Mouse (Mus musculus): ENCODE results near the gene Scpep1.

Scpep1 gene

DNA sequence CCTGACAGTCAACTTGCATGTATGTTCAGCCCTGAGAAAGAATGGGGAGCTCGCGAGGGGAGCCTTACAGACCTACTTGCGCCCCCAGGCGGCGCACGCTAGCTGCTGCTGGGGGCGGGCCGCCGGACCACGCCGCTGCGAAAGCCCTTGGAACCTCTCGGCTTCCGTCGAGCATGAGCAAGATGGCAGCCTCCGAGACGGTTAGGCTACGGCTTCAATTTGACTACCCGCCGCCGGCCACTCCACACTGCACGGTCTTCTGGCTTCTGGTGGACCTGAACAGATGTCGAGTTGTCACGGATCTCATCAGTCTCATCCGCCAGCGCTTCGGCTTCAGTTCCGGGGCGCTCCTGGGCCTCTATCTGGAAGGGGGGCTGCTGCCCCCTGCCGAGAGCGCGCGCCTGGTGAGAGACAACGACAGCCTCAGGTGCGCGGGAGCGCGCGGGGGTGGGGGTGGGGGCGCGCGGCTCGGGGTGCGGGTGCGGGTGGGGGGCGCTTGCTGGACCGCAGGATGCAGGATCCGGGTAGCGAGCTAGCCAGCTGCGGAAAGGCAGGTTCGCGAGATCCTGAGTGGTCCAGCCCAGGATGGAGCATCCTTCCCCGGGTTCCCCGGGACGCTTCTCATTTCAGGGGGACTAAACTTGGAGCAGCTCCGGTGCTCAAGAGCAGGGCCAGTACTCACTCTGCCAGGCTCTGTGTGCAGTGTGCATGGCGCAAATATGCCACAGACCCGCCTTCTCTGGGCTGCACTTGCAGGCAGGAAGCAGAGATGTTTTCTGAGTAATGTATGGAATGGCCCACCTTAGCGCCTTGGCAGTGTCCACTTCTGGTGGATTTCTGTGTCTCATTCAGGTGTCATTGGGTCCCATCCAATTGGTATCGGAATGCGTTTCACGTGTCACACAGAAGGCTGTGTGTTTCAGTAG, 18.8 kb upstream of the Scpep1 start:
- peak; percentile 83 to 94 for DNase-seq (ENCODE audit: low spot score in 2 of 2)

DNA sequence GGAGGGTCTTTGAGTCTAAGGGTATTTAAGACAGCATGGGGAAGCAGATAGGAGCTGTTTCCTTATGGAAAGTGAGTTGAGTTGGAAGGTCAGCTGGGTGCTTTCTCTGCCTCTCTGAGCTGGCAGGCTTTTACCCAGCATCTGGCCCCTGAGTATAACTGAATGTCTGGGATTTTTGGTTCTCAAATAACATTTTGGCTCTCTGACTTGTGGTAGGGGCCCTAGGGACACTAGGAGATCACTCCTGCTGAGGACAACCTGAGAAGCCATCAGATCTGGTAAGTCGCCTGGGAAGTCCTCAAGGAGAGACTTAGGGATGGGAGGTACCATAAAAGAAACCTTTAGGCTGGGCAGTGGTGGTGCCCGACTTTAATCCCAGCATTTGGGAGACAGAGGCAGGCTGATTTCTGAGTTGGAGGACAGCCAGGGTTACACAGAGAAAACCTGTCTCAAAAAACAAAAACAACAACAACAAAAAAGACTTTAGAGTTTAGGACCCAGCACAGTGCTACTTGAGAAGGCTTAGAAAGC, 15.0 kb upstream of the Scpep1 start, which contains the start of gene Coil:
Gene Coil, plus strand, starts transcription at position 51 of the 531 bp plus-strand sequence.
- peak in 1 of 2 experiments; percentile 25 for DNase-seq (ENCODE audit: low spot score in 2 of 2)

DNA sequence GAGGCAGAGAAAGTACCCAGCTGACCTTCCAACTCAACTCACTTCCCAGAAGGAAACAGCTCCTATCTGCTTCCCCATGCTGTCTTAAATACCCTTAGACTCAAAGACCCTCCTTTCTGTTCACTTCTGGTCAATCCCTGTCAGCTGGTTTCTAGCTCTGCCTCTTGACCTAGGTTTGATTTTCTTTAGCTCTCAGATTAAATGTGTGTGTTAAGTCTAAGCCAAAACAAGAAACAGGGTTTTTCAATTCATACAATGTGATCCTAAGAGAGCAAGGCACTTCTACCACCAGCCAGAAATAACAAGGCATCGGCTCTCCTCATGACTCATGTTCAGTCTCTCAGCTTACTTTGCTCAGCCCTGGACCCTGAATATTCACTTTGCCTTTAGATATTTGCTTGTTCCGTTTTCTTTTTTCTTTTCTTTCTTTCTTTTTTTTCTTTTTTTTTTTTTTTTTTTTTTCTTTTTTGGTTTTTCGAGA, 11.7 kb upstream of the Scpep1 start, which contains the start of gene Elobl:
Gene Elobl, minus strand, starts transcription at position 51 of the 481 bp plus-strand sequence.
- no peak for DNase-seq (ENCODE audit: low spot score in 2 of 2)

DNA sequence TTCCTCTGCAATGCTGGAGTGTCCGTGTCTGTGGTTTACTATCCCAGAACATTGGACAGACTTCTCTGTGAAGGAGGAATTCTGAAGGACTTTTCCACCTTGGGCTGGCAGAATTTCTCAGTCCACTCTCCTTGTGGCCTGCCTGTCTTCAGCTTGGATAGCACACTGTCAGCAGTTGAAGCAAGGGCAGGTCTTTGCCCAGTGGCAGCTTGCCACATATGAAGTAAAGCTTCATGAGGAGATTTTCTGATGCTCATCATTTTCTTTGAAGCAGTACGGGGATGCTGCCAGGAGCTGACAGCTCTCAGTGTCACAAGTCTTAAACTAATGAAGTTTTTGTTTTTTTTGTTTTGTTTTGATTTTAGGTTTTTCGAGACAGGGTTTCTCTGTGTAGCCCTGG, 3.6 kb upstream of the Scpep1 start:
- DNase-seq (ENCODE audit: low spot score in 2 of 2) = no peak

DNA sequence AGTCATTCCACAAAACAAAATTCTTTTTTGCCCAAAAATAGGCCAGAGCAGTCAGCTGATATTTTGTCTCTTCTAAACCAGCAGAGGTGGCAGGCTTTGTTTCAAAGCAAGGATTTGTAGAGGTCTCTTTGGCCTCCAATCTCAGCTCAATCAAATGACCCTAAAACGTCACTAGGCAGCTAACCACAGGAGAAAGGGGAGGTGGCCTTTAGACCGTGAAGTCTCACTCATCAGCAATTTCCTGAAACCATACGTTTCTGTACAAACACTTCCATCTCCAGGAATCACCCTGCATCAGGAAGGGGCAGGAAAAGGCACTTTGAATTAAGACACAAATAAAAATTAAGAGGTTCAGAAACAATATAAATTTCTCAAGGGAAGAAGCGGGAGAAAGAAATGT, 462 bp downstream of the Scpep1 start:
- no peak for DNase-seq (ENCODE audit: low spot score in 2 of 2)

DNA sequence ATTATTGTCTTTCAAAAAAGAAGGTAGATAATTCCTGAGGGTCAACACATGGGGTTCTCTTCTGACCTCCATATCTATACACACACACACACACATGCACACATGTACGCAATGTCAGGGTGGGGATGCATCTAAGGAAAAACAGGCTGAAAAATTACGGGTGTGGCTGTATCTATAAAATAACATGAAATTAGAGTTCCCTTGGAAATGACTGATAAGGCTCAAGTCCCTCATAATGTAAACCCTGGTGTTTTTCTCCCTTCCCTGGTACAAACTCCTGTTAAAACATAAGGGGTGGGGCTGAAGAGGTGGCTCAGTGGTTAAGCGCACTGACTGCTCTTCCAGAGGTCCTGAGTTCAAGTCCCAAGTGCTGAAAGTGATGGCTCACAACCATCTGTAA, 1.7 kb downstream of the Scpep1 start:
- DNase-seq (ENCODE audit: low spot score in 2 of 2) = no peak

DNA sequence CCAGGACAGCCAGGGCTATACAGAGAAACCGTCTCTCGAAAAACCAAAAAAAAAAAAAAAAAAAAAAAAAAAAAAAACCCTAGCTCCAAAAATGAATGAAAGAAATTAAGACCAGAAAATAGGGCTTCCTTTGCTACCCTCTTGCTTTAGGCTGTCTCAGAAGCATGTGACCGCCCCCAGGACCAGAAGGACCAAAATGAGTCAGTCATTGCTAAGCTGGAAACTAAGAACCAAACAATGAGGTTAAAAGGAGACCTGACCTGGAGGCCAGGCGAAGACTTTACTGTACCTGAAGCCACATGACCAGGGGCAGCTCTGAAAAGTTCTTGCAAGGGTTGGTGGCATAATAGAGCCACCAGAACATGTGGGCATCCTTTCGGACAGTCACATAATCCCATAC, 3.1 kb downstream of the Scpep1 start:
- DNase-seq (ENCODE audit: low spot score in 2 of 2) = no peak

DNA sequence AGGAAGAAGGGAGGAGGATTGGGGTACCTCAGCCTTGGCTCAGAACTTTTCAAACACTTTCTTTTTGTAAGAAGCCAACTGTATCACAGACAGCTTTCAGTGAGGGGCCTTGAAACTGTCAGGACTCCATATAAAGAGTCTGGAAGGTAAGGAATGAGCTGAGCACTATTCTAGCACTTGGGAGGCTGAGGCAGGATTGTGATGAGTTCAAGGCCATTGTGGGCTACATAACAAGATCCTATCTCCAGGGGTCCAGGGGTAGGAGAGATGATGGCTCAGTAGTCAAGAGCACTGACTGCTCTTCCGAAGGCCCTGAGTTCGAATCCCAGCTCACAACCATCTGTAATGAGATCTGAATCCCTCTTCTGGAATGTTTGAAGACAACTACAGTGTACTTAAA, 3.7 kb downstream of the Scpep1 start:
- DNase-seq (ENCODE audit: low spot score in 2 of 2) = no peak

DNA sequence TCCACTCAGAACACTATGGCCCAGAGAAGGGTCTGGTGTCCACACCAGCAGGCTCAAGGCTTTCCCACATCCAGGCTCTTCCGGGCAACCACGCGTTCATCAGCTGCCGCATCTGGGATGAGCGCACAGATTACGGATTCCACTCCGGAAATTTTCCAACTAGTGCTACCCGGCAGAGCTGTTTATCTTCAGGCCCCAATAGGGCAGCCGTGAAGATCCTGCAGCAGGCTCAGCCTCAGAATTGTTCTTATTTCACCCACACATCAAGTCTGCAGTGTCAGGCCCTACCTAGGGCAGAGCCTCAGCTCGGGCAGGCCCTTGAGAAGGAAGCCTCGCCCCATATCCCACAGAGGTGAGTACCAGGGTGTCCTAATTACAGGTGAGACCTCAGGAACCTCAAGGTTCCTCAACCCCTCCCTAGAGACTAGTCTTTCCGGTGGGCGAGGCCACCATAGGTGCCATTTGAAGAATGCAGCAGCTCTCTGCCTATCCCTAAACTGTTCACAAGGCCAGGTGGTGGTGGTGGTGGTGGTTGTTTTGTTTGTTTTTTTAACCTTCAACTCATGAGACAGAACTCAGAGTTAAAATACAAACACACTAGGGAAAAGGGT, 4.5 kb downstream of the Scpep1 start:
- no peak for DNase-seq (ENCODE audit: low spot score in 2 of 2)

DNA sequence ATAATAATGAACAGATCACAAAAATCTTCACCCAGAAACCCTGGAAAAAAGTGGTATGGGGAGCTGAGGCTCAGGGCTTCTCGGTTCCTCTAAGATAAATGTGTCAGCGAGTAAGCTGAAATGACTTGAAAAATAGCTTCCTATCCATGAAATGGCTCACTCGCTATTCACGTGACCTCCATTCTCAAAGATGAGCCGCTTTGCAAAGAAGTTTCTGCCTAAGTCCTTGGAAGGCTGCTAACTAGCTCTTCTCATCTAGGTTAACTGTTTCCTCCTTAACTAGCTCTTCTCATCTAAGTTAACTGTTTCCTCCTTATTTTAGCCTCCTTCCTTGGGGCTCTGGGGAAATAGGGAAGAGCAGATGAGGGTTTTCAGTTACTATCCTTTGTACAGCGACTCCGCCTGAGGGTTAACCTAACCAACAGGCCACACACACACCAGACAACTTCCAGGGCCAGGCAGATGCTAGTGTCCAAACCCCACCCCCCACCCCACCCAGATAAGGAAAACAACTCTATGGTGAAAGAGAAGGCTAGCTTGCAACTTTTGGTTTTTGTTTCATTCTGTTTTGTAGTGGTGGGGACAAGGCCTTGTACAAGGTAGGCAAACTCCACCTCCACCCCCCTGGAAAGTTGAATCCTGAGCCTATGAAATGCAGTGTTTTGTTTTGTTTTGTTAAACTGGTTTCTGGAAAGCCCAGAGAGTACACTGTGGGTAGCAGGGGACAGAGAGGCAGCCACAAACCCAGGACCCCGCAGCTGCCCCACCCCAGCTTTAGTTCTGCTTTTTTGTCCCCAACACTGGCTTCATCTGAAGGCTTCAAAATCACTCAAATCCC, 5.2 kb downstream of the Scpep1 start:
- DNase-seq (ENCODE audit: low spot score in 2 of 2) = peak in 1 of 2 experiments; percentile 46

DNA sequence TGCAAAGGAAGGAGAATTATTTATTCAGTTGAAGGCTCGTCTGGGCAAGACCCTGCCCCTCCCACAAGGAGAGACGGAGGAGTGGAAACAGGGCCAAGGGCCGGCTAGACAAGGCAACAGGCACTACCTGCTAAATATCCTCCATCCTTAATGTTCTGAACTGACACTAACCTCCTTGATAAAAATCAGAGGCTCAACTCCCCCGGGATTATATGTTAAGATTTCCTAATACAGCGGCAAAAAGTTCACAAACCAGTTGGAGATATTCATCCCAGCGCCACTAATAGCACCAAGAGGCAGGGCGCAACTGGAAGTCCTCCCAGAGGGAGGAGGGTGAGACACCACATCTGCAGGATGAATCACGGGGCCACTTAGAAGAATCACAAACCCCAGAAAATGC, 6.4 kb downstream of the Scpep1 start:
- DNase-seq (ENCODE audit: low spot score in 2 of 2) = no peak

DNA sequence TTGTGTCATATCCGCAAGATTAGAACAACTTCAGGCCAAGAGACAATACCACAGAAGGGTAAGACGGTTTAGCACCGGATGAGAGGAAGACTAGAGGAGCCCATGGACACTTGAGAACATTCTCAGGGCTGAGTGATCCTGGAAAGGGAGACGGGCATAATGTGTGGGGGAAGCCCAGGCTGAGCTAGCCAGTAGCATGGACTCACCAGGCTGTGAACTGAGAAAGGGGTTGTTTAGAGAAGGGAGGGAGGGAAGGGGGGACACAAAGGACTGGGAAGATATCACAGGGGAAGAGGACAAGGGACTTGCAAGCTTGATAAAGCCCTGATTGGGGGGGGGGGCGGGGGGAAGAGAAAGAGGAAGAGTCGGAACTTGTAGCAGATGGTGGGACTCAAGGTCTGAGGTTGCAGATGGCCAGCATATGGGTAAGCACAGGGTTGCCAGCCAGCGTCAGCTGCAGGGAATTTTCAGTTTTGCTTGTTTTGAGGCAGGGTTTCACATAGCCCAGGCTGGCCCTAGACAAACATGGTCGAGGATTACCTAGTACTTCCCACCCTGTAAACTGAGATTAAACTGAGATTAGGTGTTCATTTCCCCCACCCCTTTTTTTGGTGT, 9.2 kb downstream of the Scpep1 start:
- no peak for DNase-seq (ENCODE audit: low spot score in 2 of 2)

DNA sequence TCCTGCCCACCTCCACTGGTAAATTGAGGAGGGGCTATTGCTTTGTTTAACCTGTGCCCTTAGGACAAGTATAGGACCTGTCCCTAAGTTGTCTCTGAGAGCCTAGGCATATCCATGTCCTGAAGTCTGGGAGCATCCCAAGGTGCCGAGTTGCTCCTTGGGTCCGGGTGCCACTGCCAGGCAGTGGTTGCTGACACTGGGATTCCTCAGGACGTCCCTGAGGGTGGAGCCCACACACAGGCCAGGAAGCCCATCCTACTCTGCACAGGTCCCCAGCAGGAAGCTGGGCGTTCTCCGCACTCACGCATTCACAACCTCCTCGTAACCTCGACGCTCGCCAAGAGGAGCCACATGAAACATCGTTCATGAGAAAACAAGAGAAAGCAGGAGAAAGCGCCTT, 13.8 kb downstream of the Scpep1 start:
- no peak for DNase-seq (ENCODE audit: low spot score in 2 of 2)

DNA sequence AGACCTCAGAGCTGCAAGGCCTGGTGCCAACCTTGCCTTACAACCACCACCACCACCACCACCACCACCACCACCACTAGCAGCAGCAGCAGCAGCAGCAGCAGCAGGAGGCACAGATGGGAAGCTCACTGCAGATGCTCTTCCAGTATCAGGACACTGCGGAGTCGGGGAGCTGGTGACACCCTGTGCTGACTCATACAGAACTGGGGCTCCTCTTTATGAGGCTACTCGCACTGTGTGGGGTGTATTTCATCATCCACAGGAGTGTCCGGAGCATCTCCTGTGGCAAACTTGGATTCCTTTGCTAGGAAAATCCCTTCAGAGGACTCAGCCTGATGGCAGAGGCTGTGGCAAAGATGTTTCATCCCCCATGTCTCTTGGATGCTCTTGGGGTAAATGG, 15.6 kb downstream of the Scpep1 start:
- no peak for DNase-seq (ENCODE audit: low spot score in 2 of 2)

DNA sequence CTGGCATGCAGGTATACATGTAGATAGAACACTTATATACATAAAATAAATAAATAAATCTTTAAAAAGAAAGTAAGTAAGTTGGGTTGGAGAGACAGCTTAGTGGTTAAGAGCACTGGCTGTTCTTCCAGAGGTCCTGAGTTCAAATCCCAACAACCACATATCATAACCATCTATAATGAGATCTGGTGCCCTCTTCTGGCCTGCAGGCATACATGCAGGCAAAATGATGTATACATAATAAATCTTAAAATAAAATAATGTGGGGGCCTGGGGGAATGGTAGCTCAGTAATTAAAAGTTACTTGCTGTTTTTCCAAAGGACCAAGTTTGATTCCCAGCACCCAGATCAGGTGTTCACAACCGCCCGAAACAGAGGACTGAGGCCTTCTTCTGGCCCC, 16.5 kb downstream of the Scpep1 start:
- DNase-seq (ENCODE audit: low spot score in 2 of 2) = no peak

DNA sequence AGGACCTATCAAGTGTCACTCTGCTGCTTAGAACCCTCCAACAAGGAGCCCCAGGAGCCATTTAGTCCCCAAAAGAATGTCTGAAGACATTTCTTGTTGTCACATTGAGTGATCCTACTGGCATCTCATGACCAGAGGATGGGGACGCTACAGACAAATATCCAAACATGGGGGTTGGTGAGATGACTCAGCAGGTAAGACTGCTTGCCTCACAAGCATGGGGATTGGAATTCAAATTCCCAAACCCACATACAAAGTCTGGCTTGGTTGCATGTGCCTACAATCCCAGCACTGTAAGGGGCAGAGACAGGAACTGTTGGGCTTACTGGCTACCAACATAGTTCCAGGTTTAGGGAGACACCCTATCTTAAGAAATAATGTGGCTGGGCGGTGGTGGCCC, 17.4 kb downstream of the Scpep1 start:
- no peak for DNase-seq (ENCODE audit: low spot score in 2 of 2)

DNA sequence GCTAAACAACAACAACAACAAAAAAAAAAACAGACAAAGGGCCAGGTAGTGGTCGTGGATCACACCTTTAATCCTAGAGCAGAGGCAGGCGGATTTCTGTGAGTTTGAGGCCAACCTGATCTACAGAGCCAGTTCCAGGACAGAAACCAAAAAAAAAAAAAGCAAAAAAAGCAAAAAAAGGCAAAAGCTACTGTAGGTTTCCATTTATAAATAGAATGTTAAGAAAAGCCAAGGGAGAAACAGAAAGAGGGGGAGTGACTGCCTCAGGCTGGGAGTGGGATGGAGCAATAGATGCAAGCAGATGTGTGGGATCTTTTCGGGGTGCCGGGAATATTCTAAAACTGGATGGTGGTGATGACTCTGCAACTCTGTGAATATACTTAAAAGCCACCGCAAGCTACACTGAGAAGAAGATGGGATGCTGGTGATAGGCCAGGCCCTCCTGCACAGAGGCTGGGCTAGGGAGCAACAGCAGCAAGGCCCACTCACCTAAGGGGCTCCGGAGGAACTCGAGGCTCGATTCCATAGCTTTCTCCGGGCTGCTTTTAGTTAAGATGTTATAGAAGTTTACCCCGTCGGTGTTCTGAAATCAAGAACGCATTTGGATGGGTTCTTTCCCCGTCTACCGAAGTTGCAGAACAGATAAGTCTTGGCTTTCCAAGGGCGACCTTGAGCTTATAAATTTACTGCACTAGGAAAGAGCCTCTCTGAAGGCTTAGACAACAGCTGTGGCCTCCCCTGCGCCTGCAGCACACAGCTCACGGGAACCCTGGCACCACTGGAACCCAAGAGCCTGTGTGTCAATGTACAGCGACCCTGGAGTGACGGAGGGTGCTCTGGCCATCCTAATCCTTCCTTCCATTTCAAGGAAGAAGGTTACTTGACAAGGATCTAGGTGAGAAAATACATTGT, 20.9 kb downstream of the Scpep1 start:
- no peak for DNase-seq (ENCODE audit: low spot score in 2 of 2)

DNA sequence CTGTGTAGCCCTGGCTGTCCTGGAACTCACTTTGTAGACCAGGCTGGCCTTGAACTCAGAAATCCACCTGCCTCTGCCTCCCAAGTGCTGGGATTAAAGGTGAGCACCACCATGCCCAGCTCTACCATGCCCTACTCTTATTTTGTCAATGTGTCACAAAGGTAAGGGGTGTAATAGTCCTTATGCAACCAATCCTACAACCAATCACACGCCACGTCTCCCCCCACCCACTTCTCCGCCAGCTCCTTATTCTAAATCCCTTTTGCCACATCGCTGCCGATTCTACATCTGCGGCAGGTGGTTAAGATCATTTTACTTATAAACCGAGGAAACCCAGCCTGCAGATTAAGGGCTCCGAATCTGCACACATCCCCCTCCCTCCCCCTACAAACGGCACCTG, 22.2 kb downstream of the Scpep1 start:
- no peak for DNase-seq (ENCODE audit: low spot score in 2 of 2)

DNA sequence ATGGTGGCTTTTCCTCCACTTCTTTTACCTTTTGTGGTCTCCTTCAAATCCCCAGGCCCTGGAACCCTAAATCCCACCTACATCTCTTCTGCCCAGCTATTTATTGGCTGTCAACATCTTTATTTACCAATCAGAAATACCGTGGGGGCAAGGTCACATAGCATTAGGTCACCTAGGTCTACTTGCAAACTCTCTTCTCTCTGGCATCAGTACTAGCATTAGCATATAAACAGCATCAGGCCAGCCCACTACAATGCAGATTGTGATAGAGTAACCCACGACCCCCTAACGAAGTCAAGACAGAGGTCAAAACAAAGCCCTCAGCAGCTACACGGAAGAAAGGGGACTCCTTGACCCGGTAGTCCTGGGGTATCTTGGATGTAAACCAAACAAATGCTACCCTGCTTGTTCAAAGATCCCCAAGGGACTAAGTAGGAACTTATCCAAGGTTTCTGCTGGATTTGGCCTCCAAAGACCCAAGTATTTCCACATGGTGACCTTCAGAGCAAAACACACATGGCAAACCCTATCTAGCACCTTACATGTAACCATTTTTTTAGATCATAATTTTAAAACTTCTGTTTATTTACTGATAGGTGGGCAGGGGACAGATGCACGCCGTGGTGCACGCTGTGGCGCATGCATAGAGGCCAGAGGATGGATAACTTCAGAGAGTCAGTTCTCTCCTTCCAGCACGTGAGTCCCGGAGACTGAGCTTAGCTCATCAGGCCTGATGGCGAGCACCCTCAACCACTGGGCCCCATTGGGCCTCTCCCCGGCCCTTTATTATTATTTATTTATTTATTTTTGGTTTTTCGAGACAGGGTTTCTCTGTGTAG, 23.4 kb downstream of the Scpep1 start:
- no peak for DNase-seq (ENCODE audit: low spot score in 2 of 2)
